Mouse (Mus musculus): ENCODE results near the gene Atp13a1. TPM values are rescaled to one million over a fixed set of nuclear protein-coding genes. Genes with fewer than 3 reads are reported as not detected.

The Atp13a1 gene
- polyA plus RNA-seq, 1 experiment from 2014 or later: 59.8 TPM

Other genes with a start within 250 kb of the Atp13a1 start
- gene Zfp868, start 165.6 kb upstream of the Atp13a1 start, polyA plus RNA-seq (2015; fragmentation: Nextera tagmentation; extraction: Ambion mirVana): 39.5 and 41.8 TPM in 2 replicates
- 2.6 and 3.0 TPM in 2 replicates for gene Zfp964, start 136.7 kb upstream of the Atp13a1 start, polyA plus RNA-seq (2015; fragmentation: Nextera tagmentation; extraction: Ambion mirVana)
- 26.1 and 27.5 TPM in 2 replicates for gene Zfp869, start 80.4 kb upstream of the Atp13a1 start, polyA plus RNA-seq (2015; fragmentation: Nextera tagmentation; extraction: Ambion mirVana)
- 9.1 and 10.6 TPM in 2 replicates for gene Zfp963, start 41.2 kb upstream of the Atp13a1 start, polyA plus RNA-seq (2015; fragmentation: Nextera tagmentation; extraction: Ambion mirVana)
- 0.23 TPM in 1 of 2 replicates, not detected in the other for gene Gm20422, start 16.3 kb upstream of the Atp13a1 start, polyA plus RNA-seq (2015; fragmentation: Nextera tagmentation; extraction: Ambion mirVana)
- gene Zfp866, start within 50 bp of the Atp13a1 start, polyA plus RNA-seq (2015; fragmentation: Nextera tagmentation; extraction: Ambion mirVana): 46.1 and 47.4 TPM in 2 replicates
- gene Gmip, start 17.5 kb downstream of the Atp13a1 start, polyA plus RNA-seq (2015; fragmentation: Nextera tagmentation; extraction: Ambion mirVana): 38.5 and 43.2 TPM in 2 replicates
- 0.76 and 0.80 TPM in 2 replicates for gene Lpar2, start 31.3 kb downstream of the Atp13a1 start, polyA plus RNA-seq (2015; fragmentation: Nextera tagmentation; extraction: Ambion mirVana)
- 58.2 and 62.1 TPM in 2 replicates for gene Pbx4, start 41.3 kb downstream of the Atp13a1 start, polyA plus RNA-seq (2015; fragmentation: Nextera tagmentation; extraction: Ambion mirVana)
- gene Cilp2, start 96.5 kb downstream of the Atp13a1 start, polyA plus RNA-seq (2015; fragmentation: Nextera tagmentation; extraction: Ambion mirVana): 5.8 and 5.9 TPM in 2 replicates
- 4.5 and 4.7 TPM in 2 replicates for gene Tssk6, start 111.0 kb downstream of the Atp13a1 start, polyA plus RNA-seq (2015; fragmentation: Nextera tagmentation; extraction: Ambion mirVana)
- 171 and 172 TPM in 2 replicates for gene Ndufa13, start 111.4 kb downstream of the Atp13a1 start, polyA plus RNA-seq (2015; fragmentation: Nextera tagmentation; extraction: Ambion mirVana)
- 9.6 and 12.2 TPM in 2 replicates for gene Yjefn3, start 111.5 kb downstream of the Atp13a1 start, polyA plus RNA-seq (2015; fragmentation: Nextera tagmentation; extraction: Ambion mirVana)
- 27.2 and 31.7 TPM in 2 replicates for gene Gatad2a, start 205.2 kb downstream of the Atp13a1 start, polyA plus RNA-seq (2015; fragmentation: Nextera tagmentation; extraction: Ambion mirVana)

Measured in midbrain, embryonic 15.5 days (tissue).